In the genomic region with DNA sequence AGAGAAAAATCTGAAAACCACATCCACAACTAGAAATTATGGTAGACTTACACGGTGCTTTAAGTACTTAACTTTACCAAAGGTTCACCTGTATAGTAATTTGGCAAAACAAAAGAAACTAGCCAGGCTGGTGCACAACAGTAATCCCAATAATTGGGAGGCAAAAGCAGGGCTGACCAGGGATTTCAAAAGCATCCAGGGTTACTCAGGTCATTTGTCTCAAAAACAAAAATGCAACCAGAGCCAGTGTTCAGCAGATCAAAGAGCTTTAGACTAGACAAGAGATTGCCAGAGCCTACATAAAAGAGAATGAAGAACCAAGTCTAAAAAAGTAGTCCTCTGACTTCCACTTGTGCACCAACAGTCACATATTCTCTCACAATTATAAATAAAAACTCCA, we compare ENCODE assay signal across 26 mouse cellular contexts.
"Had no signal": no experiment of that assay in that cellular context is flagged by ENCODE, and none has a peak within 500 bp of the region (broad histone marks: within the 10 kb centered on the region; RNA-seq: fewer than 3 reads in every experiment).

No protein-coding gene starts in this region.

- H3K4me2 ChIP-seq: embryonic facial prominence, embryonic 12.5 days; embryonic facial prominence, embryonic 13.5 days; embryonic facial prominence, embryonic 15.5 days; forebrain, embryonic 12.5 days; forebrain, embryonic 13.5 days; forebrain, embryonic 15.5 days had no signal

- H3K4me3 ChIP-seq: embryonic facial prominence, embryonic 10.5 days; embryonic facial prominence, embryonic 12.5 days; embryonic facial prominence, embryonic 13.5 days; embryonic facial prominence, embryonic 15.5 days; erythroblast, embryonic 14.5 days; forebrain, embryonic 10.5 days; forebrain, embryonic 12.5 days; forebrain, embryonic 13.5 days; forebrain, embryonic 15.5 days; gastrocnemius, adult 2 months; heart, adult 2 months had no signal

- H3K9me3 ChIP-seq: embryonic facial prominence, embryonic 10.5 days; embryonic facial prominence, embryonic 12.5 days; embryonic facial prominence, embryonic 13.5 days; embryonic facial prominence, embryonic 15.5 days; forebrain, embryonic 10.5 days; forebrain, embryonic 12.5 days; forebrain, embryonic 13.5 days; forebrain, embryonic 15.5 days had no signal

- H3K27ac ChIP-seq: embryonic facial prominence, embryonic 10.5 days; embryonic facial prominence, embryonic 12.5 days; embryonic facial prominence, embryonic 13.5 days; embryonic facial prominence, embryonic 15.5 days; forebrain, embryonic 10.5 days; forebrain, embryonic 12.5 days; forebrain, embryonic 13.5 days; forebrain, embryonic 15.5 days; gastrocnemius, adult 2 months; heart, adult 2 months had no signal

- DNase-seq: cerebellum, adult 9-10 months; cerebellum, adult 9-11 months; cerebellum, postnatal 10 days; cerebellum, postnatal 14 days; cerebellum, postnatal 25 days; cerebellum, postnatal 36 days; embryo, embryonic 11 days; forebrain, postnatal 0 days; gastrocnemius, adult 2 months; gastrocnemius, postnatal 10 days; gastrocnemius, postnatal 14 days; gastrocnemius, postnatal 25 days; gastrocnemius, postnatal 36 days; heart, adult 18-20 months; heart, adult 2 months had no signal

- H3K9ac ChIP-seq: embryonic facial prominence, embryonic 12.5 days; embryonic facial prominence, embryonic 13.5 days; embryonic facial prominence, embryonic 15.5 days; forebrain, embryonic 12.5 days; forebrain, embryonic 13.5 days; forebrain, embryonic 15.5 days; forebrain, postnatal 0 days had no signal

- H3K27me3 ChIP-seq: embryonic facial prominence, embryonic 12.5 days; embryonic facial prominence, embryonic 13.5 days; embryonic facial prominence, embryonic 15.5 days; forebrain, embryonic 12.5 days; forebrain, embryonic 13.5 days; forebrain, embryonic 15.5 days had no signal

- H3K36me3 ChIP-seq: embryonic facial prominence, embryonic 12.5 days; embryonic facial prominence, embryonic 13.5 days; embryonic facial prominence, embryonic 15.5 days; forebrain, embryonic 12.5 days; forebrain, embryonic 15.5 days had no signal

- ATAC-seq: forebrain, embryonic 13.5 days; forebrain, embryonic 14.5 days; forebrain, embryonic 15.5 days; forebrain, embryonic 16.5 days; forebrain, postnatal 0 days had no signal
